Mouse (Mus musculus) adrenal gland (tissue): ENCODE data around the gene D830030K20Rik.
"Not testable (repeated sequence)": the region's sequence is repeated elsewhere in the genome, so short reads cannot be mapped to it uniquely, and the experiment has no call there.

Experiments used
- intact Hi-C: fragments of 180-260 bp; cut with DNase I; formaldehyde crosslinking; loops from one replicate; pipeline ENCODE4 v1.15.1; 2025
- long read RNA-seq, 2 experiments: library from polyadenylated mRNA; unstranded; transcript quantifications; one replicate each; pipeline ENCODE4 v2.0.0; 2020; ENCODE audit warnings: borderline replicate concordance in 1 of 2; ENCODE audit not compliant: insufficient replicate concordance in 1 of 2

The D830030K20Rik gene
- long read RNA-seq, experiment 1: 0 reads
- long read RNA-seq, experiment 2, partial matches to known transcripts: 0 of 1 reads
- long read RNA-seq, experiment 2, other reads (novel, unspliced or antisense): 1 of 1 reads

GRCm38 (mm10) chr14:3208272-3209152 lies at the start of gene D830030K20Rik:
D830030K20Rik (plus strand) TSS chr14:3208488.
- intact Hi-C loops: not testable (repeated sequence)

- intact Hi-C loops: not testable (repeated sequence)
These were observed 20.3 kb upstream of the D830030K20Rik start, which contains the start of gene Gm5795 for GRCm38 (mm10) chr14:3187955-3188354. Gm5795 (plus strand) TSS chr14:3188255.

GRCm38 (mm10) chr14:3209367-3209766 lies 1.1 kb downstream of the D830030K20Rik start:
- intact Hi-C loops: not testable (repeated sequence)

GRCm38 (mm10) chr14:3262531-3262930 lies 54.2 kb downstream of the D830030K20Rik start:
- intact Hi-C loops: not testable (repeated sequence)
